Mouse (Mus musculus): ENCODE data around the gene Styx. TPM values are rescaled to one million over a fixed set of nuclear protein-coding genes. Genes with fewer than 3 reads are reported as not detected.
"Not testable (repeated sequence)": the region's sequence is repeated elsewhere in the genome, so short reads cannot be mapped to it uniquely, and the experiment has no call there.

The Styx gene
- polyA plus RNA-seq, 1 experiment = 1.4 TPM

DNA sequence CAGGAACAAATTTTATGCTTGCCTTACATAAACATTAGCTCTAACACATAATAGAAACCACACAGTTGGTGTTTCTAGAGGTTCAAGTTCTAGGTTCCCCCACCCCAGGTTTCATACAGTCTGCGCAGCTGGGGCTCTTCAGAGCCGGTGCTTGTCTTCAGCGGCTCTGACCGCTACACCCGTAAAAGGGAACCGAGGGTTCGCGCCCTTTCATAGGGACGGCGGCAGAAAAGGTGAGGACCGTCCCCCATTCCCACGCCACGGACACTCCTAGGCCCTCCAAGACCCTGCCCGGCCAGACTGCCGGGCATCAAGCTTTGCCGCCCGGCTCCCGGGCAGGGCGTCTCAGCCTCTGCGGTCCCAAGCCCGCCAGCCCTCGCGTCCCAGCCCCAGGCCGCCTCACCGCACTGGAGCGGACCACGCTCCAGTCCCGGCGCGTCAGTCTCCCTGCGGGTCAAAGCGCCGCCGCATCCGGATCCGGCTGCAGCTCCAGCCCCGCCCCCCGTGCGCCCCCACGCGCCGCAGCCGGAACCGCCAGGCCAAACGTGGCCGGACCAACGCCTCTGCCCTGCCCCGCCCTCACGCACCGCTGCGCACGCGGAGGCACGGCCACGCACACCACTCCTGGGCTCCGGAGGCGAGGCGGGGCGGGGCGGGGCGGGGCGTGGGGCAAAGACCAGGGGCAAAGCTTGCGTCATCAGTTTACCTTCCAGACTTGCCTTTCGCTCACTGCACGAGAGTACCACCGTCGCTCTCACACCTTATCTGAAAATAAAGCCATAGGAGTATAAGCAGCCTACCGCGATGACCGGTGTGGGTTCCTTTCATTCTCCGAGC, 37.7 kb downstream of the Styx start:
- no peaks in the 10 kb centered on the region for H3K36me3 ChIP-seq (ENCODE audit: control insufficient read depth)
- TF ChIP-seq TAL1 (IDR thresholded peaks at IDR 0.05; ENCODE audit: low read length) (no peak), GATA1 (IDR thresholded peaks at IDR 0.05; ENCODE audit: low read length) (no peak)

GRCm38 (mm10) chr14:45389194-45389593, 38.3 kb downstream of the Styx start:
- Histone ChIP-seq H3K4me3 (replicated peaks) (peak overlapping the region; percentile 79), H3K36me3 (ENCODE audit: control insufficient read depth) (no peaks in the 10 kb centered on the region), H3K4me1 (ENCODE audit: control insufficient read depth) (peaks cover 31% of the 10 kb centered on the region), H3K9me3 (ENCODE audit: control insufficient read depth, low read length) (no peaks in the 10 kb centered on the region), H3K27me3 (ENCODE audit: control insufficient read depth) (no peaks in the 10 kb centered on the region)
- TF ChIP-seq GATA1 (IDR thresholded peaks at IDR 0.05; ENCODE audit: low read length) (no peak), TAL1 (IDR thresholded peaks at IDR 0.05; ENCODE audit: low read length) (no peak)

More for the DNA sequence above, 37.7 kb downstream of the Styx start:
- Histone ChIP-seq H3K27me3 (ENCODE audit: control insufficient read depth) (no peaks in the 10 kb centered on the region), H3K9me3 (ENCODE audit: control insufficient read depth, low read length) (no peaks in the 10 kb centered on the region), H3K4me3 (replicated peaks) (peak overlapping the region; percentile 79), H3K4me1 (ENCODE audit: control insufficient read depth) (peaks cover 31% of the 10 kb centered on the region)

DNA sequence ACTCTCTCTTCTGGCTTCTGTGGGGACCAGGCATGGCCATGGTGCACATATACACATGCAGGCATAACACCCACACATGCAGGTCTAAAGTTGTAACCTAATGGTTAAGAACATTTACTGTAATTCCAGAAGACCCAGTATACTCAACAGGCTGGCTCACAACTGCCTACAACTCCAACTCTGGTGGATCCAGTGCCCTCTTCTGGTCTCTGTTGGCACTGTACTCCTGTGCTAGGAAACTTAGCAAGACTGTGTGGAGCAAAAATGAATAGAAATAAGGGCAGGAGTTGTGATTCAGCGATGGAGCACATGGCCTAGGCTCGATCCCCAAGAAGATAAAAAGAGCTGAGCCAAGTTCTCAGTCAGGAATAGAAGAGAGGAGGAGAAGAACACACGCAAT, 48.9 kb downstream of the Styx start:
- no peaks in the 10 kb centered on the region for H3K36me3 ChIP-seq (ENCODE audit: control insufficient read depth)
- no peaks in the 10 kb centered on the region for H3K27me3 ChIP-seq (ENCODE audit: control insufficient read depth)
- TF ChIP-seq GATA1 (IDR thresholded peaks at IDR 0.05; ENCODE audit: low read length) (no peak), TAL1 (IDR thresholded peaks at IDR 0.05; ENCODE audit: low read length) (no peak)
- no peaks in the 10 kb centered on the region for H3K9me3 ChIP-seq (ENCODE audit: control insufficient read depth, low read length)
- no peak overlapping the region for H3K4me3 ChIP-seq (replicated peaks)
- H3K4me1 ChIP-seq (ENCODE audit: control insufficient read depth) = no peaks in the 10 kb centered on the region

DNA sequence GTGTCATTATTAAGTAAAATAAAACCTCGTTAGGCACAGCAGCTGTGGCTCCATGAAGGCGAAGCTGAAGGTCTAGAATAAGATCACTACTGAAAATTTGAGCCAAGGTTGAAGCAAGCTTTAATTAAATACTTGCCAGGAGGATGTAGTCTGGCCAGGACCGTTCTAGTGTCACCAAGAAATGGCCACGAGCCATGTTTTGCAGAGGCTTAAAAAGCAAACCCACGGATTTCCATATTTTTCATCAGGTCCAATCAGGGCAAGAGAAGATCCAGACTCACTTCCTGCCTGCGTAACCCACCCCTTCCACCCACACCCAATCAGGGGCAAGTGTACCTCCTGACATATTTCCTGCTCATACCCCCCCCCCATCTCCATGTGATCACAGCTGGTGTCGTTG, 52.8 kb downstream of the Styx start:
- TF ChIP-seq TAL1 (IDR thresholded peaks at IDR 0.05; ENCODE audit: low read length) (no peak), GATA1 (IDR thresholded peaks at IDR 0.05; ENCODE audit: low read length) (no peak)
- H3K27me3 ChIP-seq (ENCODE audit: control insufficient read depth) = no peaks in the 10 kb centered on the region
- H3K36me3 ChIP-seq (ENCODE audit: control insufficient read depth) = no peaks in the 10 kb centered on the region
- no peak overlapping the region for H3K4me3 ChIP-seq (replicated peaks)
- no peaks in the 10 kb centered on the region for H3K4me1 ChIP-seq (ENCODE audit: control insufficient read depth)
- H3K9me3 ChIP-seq (ENCODE audit: control insufficient read depth, low read length) = no peaks in the 10 kb centered on the region

DNA sequence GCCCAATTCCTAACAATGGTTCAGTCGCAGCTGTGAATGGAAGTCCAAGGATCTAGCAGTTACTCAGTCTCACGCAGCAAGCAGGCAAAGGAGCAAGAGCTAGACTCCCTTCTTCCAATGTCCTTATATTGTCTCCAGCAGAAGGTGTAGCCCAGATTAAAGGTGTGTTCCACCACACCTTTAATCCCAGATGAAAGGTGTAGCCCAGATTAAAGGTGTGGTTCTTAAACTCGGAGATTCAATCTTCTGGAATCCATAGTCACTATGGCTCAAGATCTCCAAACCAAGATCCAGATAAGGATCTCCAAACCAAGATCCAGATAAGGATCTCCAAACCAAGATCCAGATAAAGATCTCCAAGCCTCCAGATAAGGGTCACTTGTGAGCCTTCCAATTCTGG, 53.9 kb downstream of the Styx start, which contains the start of gene Gnpnat1:
Gene Gnpnat1, minus strand, starts transcription at position 101 of the 400 bp plus-strand sequence.
- not testable (repeated sequence) for H3K9me3 ChIP-seq (ENCODE audit: control insufficient read depth, low read length); H3K4me1 ChIP-seq (ENCODE audit: control insufficient read depth); H3K36me3 ChIP-seq (ENCODE audit: control insufficient read depth); H3K27me3 ChIP-seq (ENCODE audit: control insufficient read depth); H3K4me3 ChIP-seq (replicated peaks)

- no peaks in the 10 kb centered on the region for H3K4me1 ChIP-seq (ENCODE audit: control insufficient read depth)
- H3K9me3 ChIP-seq (ENCODE audit: control insufficient read depth, low read length) = no peaks in the 10 kb centered on the region
- no peaks in the 10 kb centered on the region for H3K36me3 ChIP-seq (ENCODE audit: control insufficient read depth)
- no peaks in the 10 kb centered on the region for H3K27me3 ChIP-seq (ENCODE audit: control insufficient read depth)
- H3K4me3 ChIP-seq (replicated peaks) = no peak overlapping the region
- TF ChIP-seq TAL1 (IDR thresholded peaks at IDR 0.05; ENCODE audit: low read length) = no peak
- no peak for TF ChIP-seq GATA1 (IDR thresholded peaks at IDR 0.05; ENCODE audit: low read length)
Observed at GRCm38 (mm10) chr14:45416265-45416664, 65.4 kb downstream of the Styx start.

- Histone ChIP-seq H3K27me3 (ENCODE audit: control insufficient read depth) (no peaks in the 10 kb centered on the region), H3K4me3 (replicated peaks) (no peak overlapping the region), H3K4me1 (ENCODE audit: control insufficient read depth) (no peaks in the 10 kb centered on the region)
Observed at GRCm38 (mm10) chr14:45418553-45418952, 67.7 kb downstream of the Styx start.

DNA sequence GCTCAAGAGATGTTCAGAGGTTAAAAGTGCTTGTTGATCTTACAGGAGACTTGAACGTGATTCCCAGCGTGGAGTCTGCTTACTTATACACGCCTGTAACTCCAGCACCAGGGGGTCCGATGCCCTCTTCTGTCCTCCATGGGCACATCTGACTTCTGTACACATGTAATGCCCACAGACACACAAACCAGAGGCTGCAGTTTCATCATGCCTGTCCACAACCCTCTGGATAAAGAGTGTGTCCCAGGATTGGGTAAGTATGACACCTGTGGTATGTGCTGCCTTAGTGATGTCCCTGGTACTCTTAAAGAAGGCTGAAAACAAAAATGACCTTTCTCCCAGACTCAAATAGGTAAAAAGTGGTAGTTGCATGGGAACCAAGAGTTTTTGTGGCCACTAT, 68.4 kb downstream of the Styx start:
- no peaks in the 10 kb centered on the region for H3K36me3 ChIP-seq (ENCODE audit: control insufficient read depth)
- H3K27me3 ChIP-seq (ENCODE audit: control insufficient read depth) = no peaks in the 10 kb centered on the region
- TF ChIP-seq GATA1 (IDR thresholded peaks at IDR 0.05; ENCODE audit: low read length) (no peak), TAL1 (IDR thresholded peaks at IDR 0.05; ENCODE audit: low read length) (no peak)
- no peaks in the 10 kb centered on the region for H3K4me1 ChIP-seq (ENCODE audit: control insufficient read depth)
- no peaks in the 10 kb centered on the region for H3K9me3 ChIP-seq (ENCODE audit: control insufficient read depth, low read length)
- no peak overlapping the region for H3K4me3 ChIP-seq (replicated peaks)

More at GRCm38 (mm10) chr14:45418553-45418952, 67.7 kb downstream of the Styx start:
- no peaks in the 10 kb centered on the region for H3K9me3 ChIP-seq (ENCODE audit: control insufficient read depth, low read length)
- TF ChIP-seq TAL1 (IDR thresholded peaks at IDR 0.05; ENCODE audit: low read length) = no peak
- TF ChIP-seq GATA1 (IDR thresholded peaks at IDR 0.05; ENCODE audit: low read length) = no peak
- no peaks in the 10 kb centered on the region for H3K36me3 ChIP-seq (ENCODE audit: control insufficient read depth)

DNA sequence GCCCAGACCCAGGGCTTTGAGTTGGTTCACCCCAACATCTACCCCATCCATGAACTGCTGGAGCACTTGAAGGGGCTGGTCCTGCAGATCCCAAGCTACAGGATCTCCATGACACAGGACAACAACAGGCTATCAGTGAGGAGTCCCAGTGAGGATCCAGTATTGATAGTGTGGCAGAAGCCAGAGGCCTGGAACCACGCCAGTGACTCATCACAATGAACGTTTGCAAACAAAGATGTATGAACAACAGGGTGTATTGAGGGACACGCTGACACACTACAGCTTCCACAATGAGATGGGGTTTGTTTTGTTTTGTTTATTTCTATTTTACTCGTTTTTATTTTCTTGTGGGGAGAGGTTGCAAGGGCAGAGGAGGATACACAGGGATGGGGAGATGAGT, 71.5 kb downstream of the Styx start:
- Histone ChIP-seq H3K4me1 (ENCODE audit: control insufficient read depth) (no peaks in the 10 kb centered on the region), H3K27me3 (ENCODE audit: control insufficient read depth) (no peaks in the 10 kb centered on the region), H3K36me3 (ENCODE audit: control insufficient read depth) (no peaks in the 10 kb centered on the region), H3K4me3 (replicated peaks) (no peak overlapping the region), H3K9me3 (ENCODE audit: control insufficient read depth, low read length) (no peaks in the 10 kb centered on the region)
- TF ChIP-seq TAL1 (IDR thresholded peaks at IDR 0.05; ENCODE audit: low read length) = no peak
- no peak for TF ChIP-seq GATA1 (IDR thresholded peaks at IDR 0.05; ENCODE audit: low read length)
